Mouse (Mus musculus): ENCODE data around the gene Bmp7.

Gene Bmp7

DNA sequence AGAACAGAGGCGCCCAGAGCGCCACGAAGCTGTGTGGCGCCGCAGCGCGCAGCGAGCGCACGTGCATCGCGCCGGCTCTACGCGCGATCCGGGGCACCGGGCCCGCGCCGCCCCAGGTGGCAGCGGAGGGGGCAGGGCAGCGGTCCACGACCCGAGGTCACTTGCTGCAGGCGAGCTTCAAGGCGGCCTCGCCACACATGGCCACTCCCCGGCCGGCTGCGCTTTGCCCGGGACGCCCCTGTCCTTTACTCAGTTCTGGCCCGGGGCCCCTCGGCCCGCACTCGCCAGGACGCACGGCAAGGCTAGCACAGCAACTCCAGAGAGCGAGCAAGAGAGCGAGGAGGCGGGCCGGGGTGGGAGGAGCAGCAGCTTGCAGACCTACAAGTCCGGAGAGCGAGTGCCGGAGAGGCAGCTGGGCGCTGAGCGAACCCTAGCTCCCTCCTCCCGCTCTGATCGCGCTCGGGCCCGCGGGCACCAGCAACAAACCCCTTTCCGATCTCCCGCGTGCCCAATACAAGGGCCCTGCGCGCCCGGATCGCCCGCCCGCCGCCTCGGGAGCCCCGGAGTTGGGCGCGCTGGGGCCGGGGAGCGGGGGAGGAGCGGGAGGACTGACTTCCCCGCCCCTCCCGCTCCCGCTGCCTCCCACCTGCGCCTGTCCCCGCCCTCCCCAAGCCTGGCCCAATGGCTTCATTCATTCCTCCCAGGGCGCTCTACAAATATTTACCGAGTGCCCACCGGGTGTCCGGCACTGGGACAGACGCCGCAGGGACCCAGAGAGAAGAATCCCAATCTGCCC is at the start of gene Bmp7:
Bmp7 (minus strand) TSS at position 319 of the 796 bp plus-strand sequence.
- no peak for DNase-seq

DNA sequence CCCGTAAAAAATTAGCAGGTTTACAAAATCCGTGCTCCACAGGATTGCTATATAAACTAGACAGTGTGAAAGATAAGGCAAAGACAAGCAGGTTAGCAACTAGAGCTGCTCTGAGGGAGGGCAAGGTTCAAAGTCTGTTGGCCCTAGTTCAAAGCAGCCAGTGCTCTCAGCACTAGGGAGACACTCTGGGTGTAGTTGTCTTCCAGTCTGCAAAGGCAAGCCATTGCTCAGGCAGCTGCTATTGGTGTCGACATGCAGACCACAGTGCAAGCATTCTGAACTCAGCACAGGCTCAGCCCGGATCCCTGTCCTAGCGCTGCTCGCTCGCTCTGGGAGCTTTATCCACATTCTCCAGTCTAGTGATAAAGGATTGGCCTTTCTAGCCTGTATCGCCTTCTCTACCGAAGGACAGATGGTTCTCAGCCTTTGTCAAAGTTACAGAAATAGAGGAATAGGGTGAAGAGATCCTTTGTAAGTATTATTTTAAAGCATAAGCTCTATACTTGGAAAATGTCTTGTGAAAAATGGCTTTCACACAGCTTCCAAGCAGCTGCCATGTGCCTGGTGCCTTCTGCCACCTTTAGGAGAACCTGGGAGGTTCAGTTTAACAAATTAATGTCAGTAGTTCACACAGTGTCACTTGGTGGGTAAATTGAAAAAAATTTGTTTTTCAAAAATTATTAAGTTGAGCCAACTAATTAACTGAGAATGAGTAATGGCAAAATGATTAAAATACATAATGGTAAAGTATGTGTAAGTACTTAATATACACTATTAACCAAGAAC is 42.8 kb upstream of the Bmp7 start:
- DNase-seq: no peak

DNA sequence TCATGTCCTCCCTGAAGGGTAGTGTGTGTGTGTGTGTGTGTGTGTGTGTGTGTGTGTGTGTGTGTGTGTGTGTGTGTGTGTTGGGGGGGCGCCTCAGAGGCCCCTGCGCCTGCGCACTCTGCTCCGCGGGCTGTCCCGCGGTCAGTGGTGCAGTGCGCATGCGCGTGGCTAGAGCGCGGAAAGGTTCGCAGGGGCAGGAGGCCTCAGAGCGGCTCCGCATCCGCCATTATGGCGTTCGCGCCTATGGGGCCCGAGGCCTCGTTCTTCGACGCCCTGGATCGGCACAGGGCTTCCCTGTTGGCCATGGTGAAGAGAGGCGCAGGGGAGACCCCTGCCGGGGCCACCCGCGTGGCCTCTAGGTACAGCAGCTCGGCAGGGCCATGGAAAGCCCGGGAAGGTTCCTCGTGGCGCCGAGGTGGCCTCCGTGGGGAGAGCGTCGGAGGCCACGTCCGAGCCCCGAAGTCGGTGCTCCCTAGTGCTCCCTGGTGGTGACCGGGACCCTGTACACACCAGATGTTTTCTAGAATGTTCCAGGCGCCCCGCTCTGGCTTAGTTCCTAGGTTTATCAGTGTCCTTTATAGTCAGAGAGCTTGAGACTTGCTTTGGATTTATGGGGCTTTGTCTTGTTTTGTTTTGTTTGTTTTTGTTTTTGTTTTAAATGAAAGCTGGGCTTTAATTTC is 39.7 kb upstream of the Bmp7 start:
- DNase-seq: no peak

GRCm38 (mm10) chr2:172978131-172978633 is 38.1 kb upstream of the Bmp7 start:
- no peak for DNase-seq

DNA sequence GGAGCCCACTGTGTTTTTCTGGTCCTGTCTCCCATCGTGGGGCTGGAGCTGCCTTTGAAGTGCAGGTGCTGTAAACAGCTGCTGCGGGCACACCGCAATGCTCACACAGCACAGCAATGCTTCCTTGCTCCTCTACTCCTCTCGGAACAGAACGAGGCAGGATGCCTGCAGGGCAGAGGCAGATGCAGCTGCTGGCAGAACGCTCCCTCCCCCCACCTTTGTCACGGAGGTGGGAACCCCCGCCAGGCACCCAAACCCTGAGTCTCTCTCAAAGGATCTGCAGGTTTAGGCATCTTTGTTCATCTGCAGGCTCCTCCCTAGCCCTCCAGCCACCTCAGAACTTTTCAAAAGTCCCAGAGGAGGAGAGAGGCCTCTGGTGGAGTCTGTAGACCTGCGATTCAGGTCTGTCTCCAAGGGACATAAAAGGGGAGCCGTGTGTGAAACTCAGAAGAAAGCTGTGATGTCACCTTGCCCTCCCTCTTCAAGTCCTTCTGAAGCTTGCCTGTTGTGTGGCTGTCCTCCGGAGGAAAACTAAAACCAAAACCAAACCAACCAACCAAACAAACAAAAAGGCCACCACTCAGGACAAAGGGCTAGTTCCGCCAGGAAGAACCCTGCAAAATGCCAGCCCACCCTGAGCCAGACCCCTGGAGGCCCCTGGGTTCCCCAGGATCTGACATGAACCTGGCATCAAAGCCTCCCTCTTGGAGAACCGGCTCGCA is 37.4 kb upstream of the Bmp7 start, which contains the start of gene Spo11:
Spo11 (plus strand) TSS at position 292 of the 722 bp plus-strand sequence.
- no peak for DNase-seq

- no peak for DNase-seq
Observed at GRCm38 (mm10) chr2:172976661-172977238, 36.6 kb upstream of the Bmp7 start.

DNA sequence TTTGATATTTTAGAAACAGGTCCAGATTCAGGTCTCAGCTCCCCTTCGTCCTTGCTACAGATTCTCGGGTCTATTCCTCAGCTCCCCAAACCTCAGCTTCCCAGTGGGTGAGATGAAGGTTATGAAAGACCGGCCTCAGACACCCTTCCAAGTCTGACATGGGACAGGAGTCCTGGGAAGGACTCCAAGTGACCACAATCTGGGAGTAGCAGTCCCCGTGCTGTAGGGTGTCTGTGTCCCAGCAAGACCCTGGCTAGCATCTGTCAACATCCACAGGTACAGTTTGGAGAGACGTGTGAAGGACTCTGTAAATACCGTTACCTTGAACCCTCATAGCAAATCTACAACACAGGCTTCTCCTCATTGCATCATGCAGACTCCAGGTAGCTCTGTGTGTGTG is 35.0 kb upstream of the Bmp7 start:
- DNase-seq: no peak

DNA sequence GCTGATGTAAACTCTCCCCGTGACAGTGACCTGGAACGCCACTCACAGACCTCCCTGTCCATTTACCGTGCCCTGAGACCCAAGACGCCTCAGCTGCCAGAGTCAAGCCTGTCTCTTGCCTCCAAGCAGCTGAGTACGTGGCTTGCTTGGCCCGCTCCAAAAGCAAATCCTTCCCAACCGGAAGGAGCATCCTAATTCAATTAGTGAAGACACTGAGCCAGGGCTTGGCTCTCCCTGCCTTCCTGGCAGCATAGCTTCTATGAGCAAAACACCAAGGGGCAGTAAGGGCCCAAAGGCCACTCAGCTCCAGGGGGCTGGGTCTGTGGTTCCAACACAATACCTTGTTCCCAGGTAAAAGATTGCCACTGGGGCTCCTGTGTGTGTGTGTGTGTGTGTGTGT is 34.6 kb upstream of the Bmp7 start:
- no peak for DNase-seq

DNA sequence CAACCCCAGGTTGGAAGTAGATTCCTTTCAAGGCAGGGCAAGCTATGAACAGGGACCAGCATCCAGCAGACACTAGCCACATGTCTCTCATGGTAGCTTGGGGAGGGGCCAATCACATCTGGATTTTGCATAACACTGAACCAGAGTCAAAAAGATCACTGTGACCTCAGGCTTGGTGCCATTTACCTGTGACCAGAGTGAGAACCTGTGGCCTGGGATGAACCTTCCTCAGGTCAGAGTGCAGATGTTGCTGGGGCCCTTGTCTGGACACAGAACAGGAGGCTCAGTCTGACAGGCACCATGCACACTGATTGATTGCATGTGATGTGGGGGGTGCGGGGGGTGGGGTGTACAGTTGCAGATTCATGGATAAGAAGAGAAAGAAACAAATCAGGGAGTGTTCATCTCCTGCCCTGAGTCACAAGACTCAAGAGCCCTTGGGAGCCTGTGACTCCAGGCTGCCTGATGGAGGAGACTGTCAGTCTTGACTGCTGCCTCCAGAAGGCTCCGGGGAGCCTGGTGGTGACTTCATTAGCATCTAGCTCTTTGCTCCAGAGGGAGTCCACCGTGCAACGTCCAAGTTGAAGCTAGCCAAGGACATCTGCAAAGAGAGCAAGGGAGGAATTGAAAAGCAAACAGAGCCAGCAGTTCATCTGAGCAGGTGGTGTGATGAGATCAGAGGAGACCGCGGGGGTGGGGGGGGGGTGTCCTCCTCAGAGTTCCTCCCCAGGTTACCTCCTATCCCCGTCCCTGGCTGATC is 33.9 kb upstream of the Bmp7 start:
- DNase-seq: no peak

- no peak for DNase-seq
Observed at GRCm38 (mm10) chr2:172971865-172972264, 31.7 kb upstream of the Bmp7 start.

DNA sequence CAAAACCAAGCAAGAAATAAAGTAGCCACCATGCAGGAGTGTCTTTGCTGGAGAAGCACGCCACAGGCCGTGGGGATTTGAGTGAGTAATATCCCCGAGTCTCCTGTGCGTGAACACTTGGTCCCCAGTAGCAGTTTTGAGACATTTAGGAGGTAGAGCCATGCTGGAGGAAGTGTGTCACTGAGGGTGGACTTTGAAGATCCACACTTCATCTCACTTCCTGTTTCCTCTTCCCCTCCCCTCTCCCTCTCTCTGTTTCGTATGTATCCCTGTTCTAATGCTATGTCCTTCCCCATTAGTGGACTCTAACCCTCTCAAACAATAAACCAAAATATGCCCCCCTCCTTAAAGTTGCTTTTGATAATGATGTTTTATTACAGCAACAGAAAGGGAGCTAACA is 26.4 kb upstream of the Bmp7 start:
- no peak for DNase-seq

GRCm38 (mm10) chr2:172965249-172965648 is 25.1 kb upstream of the Bmp7 start:
- no peak for DNase-seq

GRCm38 (mm10) chr2:172961211-172961610 is 21.1 kb upstream of the Bmp7 start:
- DNase-seq: no peak

GRCm38 (mm10) chr2:172960350-172960749 is 20.2 kb upstream of the Bmp7 start:
- DNase-seq: no peak

DNA sequence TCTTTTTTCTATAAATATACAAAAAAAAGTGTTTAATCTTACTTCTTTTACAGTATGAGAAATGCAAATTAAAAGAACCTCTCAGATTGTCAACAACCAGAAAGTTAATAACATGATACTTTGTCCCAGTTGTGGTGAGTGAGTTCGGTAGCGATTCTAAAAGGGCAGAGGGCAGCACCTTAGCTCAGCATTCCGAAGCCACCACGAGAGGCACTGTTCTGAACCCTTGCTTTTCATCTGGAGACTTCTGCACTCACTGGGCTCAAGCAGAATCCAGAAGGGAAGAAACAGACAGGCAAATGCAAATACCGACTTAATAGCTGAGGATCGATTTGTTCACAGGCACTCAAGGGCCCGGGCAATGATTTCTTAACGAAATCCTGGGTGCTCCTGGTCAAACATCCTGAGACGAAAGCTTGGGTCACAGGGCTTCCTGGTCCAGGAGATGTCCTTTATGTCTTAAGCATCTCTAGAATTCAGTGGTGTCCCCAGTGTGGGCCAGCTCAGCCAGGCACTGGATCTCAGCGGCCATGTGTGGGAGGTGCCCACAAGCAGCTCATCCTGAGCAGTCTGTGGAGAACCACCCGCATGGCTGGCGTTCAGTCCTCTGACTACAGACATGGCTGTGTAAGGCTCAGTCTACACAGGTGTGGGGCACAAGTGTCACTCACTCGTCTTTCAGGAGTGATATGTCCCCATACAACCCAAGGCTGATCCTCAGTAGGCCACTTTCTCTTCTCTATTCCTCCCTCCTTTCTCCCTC is 19.1 kb upstream of the Bmp7 start:
- DNase-seq: no peak

DNA sequence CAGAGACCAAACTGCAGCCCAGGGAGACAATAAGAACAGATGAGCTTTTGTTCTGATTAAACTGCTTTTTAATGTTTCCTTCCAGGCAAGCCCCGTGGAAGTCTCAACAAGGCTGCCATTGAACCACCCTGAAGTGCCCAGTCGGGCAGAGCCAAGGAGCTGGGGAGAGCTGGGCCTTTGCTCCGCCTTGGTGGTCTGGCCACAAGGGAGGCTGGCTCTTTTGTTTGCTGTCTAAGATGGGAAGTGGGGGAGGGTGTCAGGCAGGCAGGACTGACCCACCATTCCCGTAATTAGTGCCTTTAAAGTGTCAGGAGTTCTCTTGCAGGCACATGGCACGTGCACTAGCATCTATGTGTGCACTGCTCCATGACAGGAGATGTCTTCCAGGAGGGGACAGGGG is 18.5 kb upstream of the Bmp7 start:
- DNase-seq: no peak

DNA sequence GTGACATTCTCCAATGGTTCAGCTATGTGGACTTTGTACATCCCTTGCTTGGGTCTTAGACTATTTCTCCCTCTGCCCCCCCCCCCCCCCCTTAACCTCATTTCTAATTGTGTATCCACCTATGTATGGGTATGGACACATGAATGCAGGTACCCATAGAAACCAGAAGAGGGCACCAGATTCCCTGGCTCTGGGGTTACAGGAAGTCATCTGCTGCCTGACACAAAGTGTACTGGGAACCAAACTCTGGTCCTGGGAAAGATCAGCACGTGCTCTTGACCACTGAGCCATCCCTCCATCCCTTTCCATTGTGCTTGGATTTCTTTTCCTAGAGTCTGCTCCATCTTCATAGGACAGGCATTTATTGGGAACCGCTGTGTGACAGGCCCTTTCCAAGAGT is 11.9 kb upstream of the Bmp7 start:
- DNase-seq: no peak

GRCm38 (mm10) chr2:172950722-172951121 is 10.6 kb upstream of the Bmp7 start:
- DNase-seq: no peak

DNA sequence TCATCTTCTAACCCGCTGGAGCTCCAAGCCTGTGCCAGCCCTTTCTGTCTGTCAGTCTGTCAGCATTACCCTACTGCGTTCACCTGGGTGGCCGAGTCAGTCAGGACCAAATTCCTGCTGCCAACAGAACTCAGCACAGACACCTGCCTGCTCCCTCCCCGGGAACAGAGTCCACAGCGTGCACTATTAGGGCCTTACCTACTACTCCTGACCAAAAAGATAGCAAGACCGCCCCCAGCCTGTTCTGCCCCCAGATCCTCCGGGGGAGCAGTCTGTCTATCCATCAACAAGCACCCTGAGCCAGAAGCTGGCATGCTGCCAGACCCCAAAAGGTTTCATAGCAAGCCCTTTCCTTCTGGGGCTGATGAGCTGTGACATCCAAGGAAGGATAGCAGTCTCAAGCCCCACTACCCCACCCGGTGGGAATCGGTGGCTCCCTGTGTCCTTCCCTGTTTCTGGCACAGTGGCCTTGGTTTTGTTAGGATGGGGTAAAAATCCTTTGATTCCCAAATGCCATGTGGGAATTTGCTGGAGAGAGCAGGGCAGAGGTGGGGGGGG is 10.1 kb upstream of the Bmp7 start:
- DNase-seq: no peak

- DNase-seq: no peak
Observed at GRCm38 (mm10) chr2:172949051-172949450, 8.9 kb upstream of the Bmp7 start.

- DNase-seq: no peak
Observed at GRCm38 (mm10) chr2:172940799-172941163, 660 bp upstream of the Bmp7 start.
